Mouse (Mus musculus) layer of hippocampus, adult 18-20 months (tissue): ENCODE data around the gene Bub1. TPM values are rescaled to one million over a fixed set of nuclear protein-coding genes. Genes with fewer than 3 reads are reported as not detected.

Experiments
- DNase-seq, 2 experiments: peaks; one replicate each; pipeline ENCODE4 v3.0.0; 2022; ENCODE audit warnings: low spot score in 2 of 2
- long read RNA-seq: library from polyadenylated mRNA; stranded (forward); transcript quantifications from one replicate; pipeline ENCODE4 v2.0.0, GENCODE M21; 2021
- total RNA-seq, 2 experiments: library from RNA; stranded (reverse); gene quantifications; 2 replicates each; pipeline ENCODE4 v1.2.3; 2021

Bub1 gene
- under 1 TPM; 0.20 to 0.35 TPM for total RNA-seq
- long read RNA-seq: 0 reads

DNA sequence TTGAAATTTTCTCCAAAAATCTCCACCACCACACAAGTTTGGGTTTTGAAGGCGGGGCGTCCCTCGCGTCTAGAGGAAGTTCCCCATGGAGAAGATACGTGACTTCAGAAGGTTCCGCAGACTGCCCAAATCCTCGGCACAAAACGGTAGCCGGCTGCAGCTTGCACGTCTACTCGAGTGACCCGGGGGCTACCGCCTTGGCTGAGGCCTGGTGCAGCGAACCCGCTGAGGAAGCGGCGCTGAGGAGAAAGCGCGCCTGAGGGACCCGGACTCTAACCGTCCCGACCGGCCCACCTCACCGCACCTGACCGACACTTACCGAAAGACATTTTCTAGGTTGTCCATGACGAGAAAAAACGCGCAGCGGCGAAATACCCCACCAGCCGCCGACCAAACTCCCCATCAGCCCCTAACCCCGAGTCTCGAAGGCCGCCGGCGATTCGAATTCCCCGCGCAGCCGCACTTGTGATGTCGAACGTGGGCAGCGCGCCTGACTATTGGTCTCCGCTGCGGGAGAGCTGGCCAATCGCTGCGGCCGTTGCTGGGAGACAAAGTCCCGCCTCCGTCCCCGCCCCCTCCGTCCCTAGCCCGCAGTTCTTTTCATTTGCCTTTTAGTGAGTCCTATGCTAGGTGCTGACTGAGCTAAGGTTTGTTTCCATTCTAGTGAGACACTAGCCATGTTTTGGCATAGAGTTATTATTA, at the start of gene Bub1:
Bub1 (minus strand) TSS at position 465 of the 702 bp plus-strand sequence.
- DNase-seq: peak; percentile 85 to 94

DNA sequence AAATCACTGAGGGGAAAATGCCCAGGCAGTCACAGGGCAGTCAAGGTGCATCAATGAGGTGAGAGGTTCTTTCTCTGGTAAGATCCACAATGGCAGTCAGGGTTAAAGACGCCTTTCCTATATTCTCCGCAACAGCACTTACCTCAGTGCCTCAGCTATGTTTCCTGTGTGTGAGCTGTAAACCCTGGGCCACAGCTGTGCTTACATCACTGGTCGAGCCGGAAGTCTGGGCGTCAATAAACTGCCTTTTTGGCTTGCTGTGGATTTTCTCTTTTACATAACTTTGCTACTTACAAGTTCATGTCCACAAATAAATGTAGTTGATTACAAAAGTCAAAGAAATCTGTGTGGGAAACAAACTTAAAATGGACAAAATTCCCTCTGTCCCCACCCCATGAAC, 49.4 kb upstream of the Bub1 start:
- DNase-seq: no peak

DNA sequence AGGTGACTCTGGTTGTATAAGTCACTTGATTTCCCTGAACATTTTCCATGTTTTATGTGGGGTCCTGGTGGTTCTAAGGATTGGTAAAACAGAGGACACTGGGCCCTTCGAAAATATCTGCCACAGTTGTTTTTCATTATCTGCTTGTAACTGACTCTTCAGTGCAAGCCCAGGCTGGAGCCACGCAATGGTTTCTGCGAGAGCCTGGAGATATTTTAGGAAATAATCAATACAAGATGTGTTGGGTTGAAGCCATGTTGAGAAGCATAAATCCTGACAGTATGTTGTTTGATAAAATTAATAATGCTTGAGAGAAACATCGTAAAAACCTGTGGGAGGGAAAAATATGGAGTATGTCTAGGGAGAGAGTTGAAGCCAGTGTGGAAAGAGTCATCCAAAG, 32.7 kb upstream of the Bub1 start:
- no peak for DNase-seq

DNA sequence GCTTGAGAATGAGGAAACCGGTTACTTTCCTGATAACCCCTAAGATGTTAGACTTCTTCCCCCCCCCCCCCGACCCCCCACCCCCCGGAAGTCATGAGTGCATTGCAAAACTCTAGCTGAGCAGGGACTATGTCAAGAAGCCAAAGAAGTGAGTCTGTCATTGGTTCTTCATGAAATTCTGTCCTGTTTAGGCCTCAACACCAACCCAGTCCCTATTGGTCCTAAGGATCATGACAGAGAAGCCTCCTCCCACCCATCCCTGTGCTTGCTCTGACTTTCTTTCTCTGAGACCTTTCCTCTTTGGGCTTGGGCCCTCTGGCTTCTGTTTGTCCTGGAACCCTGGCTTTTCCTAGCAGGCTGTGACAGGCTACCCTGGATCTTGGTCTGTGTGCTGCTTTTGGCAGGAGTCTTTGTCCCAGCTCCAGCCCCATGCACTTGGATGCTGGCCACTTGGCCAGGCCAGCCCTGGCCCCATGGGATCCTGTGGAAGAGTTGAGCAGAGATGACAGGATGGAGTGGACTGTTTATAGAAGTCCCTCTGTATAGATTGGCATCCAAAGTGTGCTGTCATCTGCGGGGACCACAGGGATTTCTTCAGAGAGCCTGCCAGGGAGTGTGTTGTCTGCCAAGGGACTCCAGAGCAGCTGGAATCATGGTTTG, 22.8 kb upstream of the Bub1 start:
- peak in 1 of 2 experiments; percentile 34 for DNase-seq

- DNase-seq: no peak
Measured at GRCm38 (mm10) chr2:127850371-127850770, 18.7 kb upstream of the Bub1 start.

DNA sequence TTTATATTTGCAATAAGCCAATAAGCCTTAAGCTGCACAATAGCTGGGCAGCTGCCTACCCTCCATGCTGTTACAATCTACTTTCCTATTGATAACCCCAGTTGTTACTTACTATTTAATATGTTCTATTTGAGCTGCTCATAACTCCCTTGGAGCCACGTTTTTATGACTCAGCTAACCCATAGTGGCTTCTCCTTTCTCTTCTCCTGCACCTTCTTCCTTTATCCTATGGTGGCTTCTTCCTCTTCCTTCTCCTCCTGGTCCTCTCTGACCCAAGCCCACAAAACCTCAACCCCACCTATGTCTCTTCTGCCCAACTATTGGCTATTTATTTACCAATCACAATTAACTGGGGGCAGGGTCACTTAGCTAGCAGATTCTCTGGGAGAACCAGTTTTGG, 14.9 kb upstream of the Bub1 start:
- DNase-seq: no peak

- DNase-seq: no peak
Measured at GRCm38 (mm10) chr2:127846008-127846407, 14.3 kb upstream of the Bub1 start.

DNA sequence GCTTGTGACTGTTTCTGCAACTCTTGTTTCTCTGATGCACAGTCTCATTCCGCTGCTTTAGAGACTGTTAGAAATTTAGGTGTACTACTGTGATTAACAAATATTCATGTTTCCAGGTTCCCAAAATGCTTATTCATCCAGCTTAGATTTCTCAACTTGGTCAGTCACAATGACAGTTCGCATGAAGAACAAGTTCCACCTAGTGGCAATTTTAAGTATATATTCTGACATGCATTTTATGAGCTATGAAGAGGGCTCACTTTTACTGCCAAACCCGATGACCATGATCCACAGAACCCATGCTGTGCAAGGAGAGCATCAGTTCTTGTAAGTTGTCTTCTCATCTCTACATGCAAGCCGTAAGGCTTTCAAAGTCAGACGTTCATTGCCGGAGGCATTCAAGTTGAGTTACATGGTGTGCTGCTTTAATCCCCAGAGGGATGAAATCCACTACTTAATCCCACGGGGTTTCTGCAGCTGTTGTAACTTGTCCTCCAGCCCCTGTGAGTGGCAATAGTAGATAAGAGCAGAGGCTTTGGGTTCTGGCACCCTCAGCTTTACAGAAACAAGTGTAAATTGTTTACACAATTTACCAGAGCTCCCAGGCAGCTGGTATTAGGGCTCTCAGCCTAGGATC, 13.8 kb upstream of the Bub1 start:
- DNase-seq: peak in 1 of 2 experiments; percentile 10

- no peak for DNase-seq
Measured at GRCm38 (mm10) chr2:127842421-127842820, 10.8 kb upstream of the Bub1 start.

DNA sequence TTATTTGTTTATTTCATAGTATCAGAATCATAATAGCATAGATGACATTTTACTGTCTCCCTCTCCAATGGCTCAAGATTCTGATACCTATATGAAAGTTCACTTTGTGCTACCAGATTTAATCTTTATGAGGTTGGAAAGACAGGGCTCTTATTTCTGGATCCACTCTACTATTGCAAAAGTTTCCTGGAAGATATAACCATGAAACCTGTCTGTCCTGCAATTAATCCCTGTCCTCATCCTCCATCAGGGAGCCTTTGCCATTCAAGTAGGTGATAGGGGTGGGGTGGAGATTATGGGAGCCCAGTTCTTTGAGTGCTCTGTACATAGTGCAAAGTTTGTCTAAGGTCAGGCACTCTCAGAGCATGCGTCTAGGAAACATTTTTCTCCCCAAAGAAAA, 9.7 kb upstream of the Bub1 start:
- DNase-seq: no peak

- DNase-seq: no peak
Measured at GRCm38 (mm10) chr2:127839425-127839824, 7.8 kb upstream of the Bub1 start.

GRCm38 (mm10) chr2:127838576-127838975, 6.9 kb upstream of the Bub1 start, which contains the start of gene Acoxl:
TSS of gene Acoxl (plus strand) at chr2:127838876.
- DNase-seq: no peak

GRCm38 (mm10) chr2:127832833-127833190, 1.1 kb upstream of the Bub1 start:
- peak in 1 of 2 experiments; percentile 21 for DNase-seq

- no peak for DNase-seq
Measured at GRCm38 (mm10) chr2:127832103-127832832, 603 bp upstream of the Bub1 start.

- peak; percentile 89 to 95 for DNase-seq
Measured at GRCm38 (mm10) chr2:127791919-127792603, 39.6 kb downstream of the Bub1 start, which contains the start of gene Mtln. TSS of gene Mtln (minus strand) at chr2:127792488.

GRCm38 (mm10) chr2:127789651-127790270, 41.9 kb downstream of the Bub1 start:
- DNase-seq: no peak

DNA sequence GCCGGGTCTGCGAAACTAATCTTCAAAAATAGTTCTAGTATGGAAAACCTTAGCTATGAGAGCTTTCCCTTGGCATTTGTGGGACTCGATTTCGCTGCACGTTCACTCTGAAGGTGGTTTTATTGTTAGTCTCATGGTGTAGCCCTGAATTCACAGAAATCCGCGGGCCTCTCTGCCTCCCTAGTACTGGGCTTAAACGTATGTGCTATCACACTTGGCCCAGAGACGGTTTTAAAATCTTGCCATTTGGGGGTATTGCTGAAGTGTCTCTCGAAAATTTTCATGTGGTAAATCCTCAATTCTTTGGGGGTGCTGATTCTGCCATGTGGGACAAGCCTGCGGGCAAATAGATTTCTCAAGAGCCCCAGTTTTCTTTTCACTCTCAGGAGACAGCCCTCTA, 42.5 kb downstream of the Bub1 start:
- DNase-seq: peak in 1 of 2 experiments; percentile 24

- peak; percentile 81 to 91 for DNase-seq
Measured at GRCm38 (mm10) chr2:127788440-127789116, 43.1 kb downstream of the Bub1 start, which contains the start of gene Nphp1. TSS of gene Nphp1 (minus strand) at chr2:127788897.

DNA sequence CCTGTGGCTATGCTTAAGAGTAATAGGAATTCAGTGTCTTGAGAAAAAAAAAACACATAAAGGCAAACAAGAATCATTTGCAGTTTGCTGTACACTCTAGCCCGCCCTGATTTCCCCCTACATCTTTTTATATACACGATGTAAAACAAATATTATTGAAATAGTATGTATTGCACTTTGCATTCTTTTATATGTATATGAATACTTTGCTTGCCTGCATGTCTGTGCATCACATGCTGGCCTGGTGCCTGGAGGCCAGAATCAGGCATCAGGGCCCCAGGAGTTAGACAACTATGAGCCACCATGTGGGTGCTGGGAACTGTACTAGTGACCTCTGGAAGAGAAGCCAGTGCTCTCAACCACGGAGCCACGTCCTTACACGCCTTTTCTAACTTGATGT, 44.4 kb downstream of the Bub1 start:
- no peak for DNase-seq

DNA sequence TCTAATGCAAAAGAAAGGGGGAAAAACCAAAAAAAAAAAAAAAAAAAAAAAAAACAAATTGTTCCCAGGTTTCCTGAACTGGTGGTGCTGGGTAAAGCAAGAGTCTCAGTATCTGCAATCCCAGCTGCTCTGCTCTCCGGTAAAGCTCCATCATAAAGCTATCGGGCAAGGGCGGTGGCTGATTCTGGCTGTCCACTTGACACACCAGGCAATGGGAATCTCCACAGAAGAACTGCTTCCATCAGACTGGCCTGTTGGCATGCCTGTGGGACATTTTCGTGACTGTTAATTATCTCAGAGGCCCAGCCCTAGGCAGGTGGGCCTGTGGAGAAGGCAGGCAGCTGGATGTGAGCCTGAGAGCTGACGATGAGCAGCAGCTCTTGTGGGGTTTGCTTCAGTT, 53.2 kb downstream of the Bub1 start:
- no peak for DNase-seq
